Mouse (Mus musculus) olfactory bulb, adult 2 months (tissue): ENCODE data around the gene Thada. TPM values are rescaled to one million over a fixed set of nuclear protein-coding genes. Genes with fewer than 3 reads are reported as not detected.

Experiments
- H3K27ac ChIP-seq: fragments of 200-500 bp; 2 replicates; pipeline ENCODE4 v1.5.1; 2012; ENCODE audit warnings: low read depth, low read length; ENCODE audit not compliant: insufficient read depth
- H3K4me1 ChIP-seq: fragments of 200-500 bp; 2 replicates; pipeline ENCODE4 v1.6.1; 2012; ENCODE audit warnings: low read length; ENCODE audit not compliant: control insufficient read depth, insufficient read depth
- H3K4me3 ChIP-seq: fragments of 200-500 bp; 2 replicates; pipeline ENCODE4 v1.5.1; 2012; ENCODE audit warnings: mild to moderate bottlenecking, low read depth, low read length, moderate library complexity; ENCODE audit not compliant: insufficient read depth
- CTCF ChIP-seq: fragments of 200-500 bp; IDR thresholded peaks from 2 replicates; pipeline ENCODE4 v1.5.1; 2012; ENCODE audit warnings: low read depth, mild to moderate bottlenecking, low read length, moderate library complexity; ENCODE audit not compliant: insufficient read depth
- POLR2A ChIP-seq: fragments of 200-500 bp; IDR thresholded peaks from 2 replicates; pipeline ENCODE4 v1.6.1; 2012; ENCODE audit warnings: mild to moderate bottlenecking, low read depth, low read length, moderate library complexity; ENCODE audit not compliant: insufficient read depth
- WGBS: fragments of 180-500 bp; shearing (Covaris S2); methylation state at CpG from one replicate; pipeline ENCODE4 v1.1.7; 2018; 5-methylcytosine and 5-hydroxymethylcytosine counted together
- polyA plus RNA-seq: library from polyadenylated mRNA; stranded (reverse); fragments of >200 nt; gene quantifications from 2 replicates; pipeline ENCODE4 v1.2.4, GENCODE M21; 2012; ENCODE audit warnings: low replicate concordance; ENCODE audit not compliant: missing spikeins, insufficient read depth, insufficient read length

The Thada gene
- polyA plus RNA-seq, 1 experiment: not detected

DNA sequence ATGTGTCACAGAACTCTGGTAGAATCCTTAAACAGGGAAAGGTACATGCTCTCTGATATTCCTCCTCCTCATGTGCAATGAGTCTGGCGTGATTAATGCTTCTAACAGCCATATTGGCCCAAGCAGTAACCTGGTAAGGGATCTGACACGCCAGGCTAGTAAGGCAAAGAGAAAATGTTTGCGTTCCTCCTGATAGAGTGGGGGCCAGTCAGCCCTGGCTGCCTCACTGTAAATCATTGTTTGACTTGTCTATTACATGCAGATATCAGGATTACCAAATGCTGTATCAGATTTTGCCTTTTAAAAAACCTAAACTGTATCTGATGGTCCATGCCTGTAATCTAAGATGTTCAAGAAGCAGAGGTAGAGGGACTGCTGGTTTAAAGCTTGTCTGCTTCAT lies 252.5 kb downstream of the Thada start:
- no peak for TF ChIP-seq POLR2A
- no peak for TF ChIP-seq CTCF
- Histone ChIP-seq H3K4me1 (no peaks in the 10 kb centered on the region), H3K27ac (no peak overlapping the region), H3K4me3 (no peak overlapping the region)
- 97% methylated on average over 3 of the region's 3 CpGs for WGBS

- no peak for TF ChIP-seq CTCF
- TF ChIP-seq POLR2A: no peak
- 96% methylated on average over 3 of the region's 3 CpGs for WGBS
- Histone ChIP-seq H3K4me1 (no peaks in the 10 kb centered on the region), H3K27ac (no peak overlapping the region), H3K4me3 (no peak overlapping the region)
Observed at GRCm38 (mm10) chr17:84207611-84208010, 258.4 kb downstream of the Thada start.

DNA sequence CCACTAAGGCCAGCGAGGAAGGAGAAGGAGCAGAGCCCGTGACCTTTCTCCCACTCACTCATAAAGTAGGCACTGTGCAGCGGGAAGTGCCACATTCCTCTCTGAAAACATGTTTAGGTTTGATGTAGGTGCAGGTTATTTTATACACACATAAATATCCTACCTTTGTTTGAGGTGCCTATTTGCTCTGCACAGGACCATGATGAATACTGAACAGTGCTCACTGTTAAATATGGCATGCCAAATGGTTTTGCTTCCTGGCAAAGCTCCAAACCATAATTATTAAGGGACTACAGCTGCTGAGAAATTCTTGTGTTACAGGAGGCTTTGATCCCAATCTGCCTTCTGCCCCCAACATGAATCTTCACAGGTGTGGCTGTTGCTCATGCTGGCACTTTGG lies 259.8 kb downstream of the Thada start:
- no peak overlapping the region for H3K27ac ChIP-seq
- no peaks in the 10 kb centered on the region for H3K4me1 ChIP-seq
- 90% methylated on average over 3 of the region's 3 CpGs for WGBS
- H3K4me3 ChIP-seq: no peak overlapping the region
- no peak for TF ChIP-seq POLR2A

DNA sequence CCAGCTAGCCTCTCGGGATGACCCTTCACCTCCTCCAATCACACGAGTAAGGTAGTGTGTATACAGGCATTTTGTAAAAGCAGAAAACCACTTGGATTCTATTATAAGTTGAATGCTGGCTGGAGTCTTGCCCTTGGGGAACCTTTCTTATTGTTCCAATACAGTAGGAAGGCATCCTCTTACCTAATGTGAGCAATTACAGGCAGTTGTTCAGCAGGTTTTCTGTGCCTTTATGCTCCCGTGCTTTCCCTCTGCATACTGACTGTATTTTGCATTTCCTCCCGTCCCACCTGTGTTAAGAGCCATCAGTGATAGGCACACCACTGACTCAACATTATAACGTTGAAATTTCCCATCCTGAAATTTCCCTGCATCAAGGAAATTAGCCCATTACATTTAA lies 261.0 kb downstream of the Thada start:
- no peaks in the 10 kb centered on the region for H3K4me1 ChIP-seq
- no peak overlapping the region for H3K27ac ChIP-seq
- H3K4me3 ChIP-seq: no peak overlapping the region
- TF ChIP-seq CTCF: no peak
- TF ChIP-seq POLR2A: no peak
- 94% methylated on average over 5 of the region's 5 CpGs for WGBS

DNA sequence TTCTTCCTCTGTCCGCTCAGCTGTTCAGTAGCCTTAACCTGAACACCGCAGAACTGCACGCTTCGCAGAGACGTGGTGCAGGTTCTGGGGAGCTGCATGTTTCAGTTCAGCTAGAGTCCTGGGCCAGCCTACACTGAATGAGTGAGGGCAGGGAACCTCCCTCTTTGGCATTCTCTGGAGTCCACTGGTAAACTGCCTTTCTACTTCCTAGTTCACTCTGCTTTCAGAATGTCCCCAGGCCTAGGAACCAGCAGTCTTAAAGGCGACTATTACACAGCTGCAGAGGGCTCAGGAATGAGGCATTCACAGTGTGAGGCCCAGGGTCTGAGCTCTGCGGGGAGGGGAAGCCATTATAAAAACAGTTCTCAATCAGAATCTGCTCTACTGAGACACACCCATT lies 262.7 kb downstream of the Thada start:
- 72% methylated on average over 7 of the region's 7 CpGs for WGBS
- H3K4me3 ChIP-seq: no peak overlapping the region
- H3K27ac ChIP-seq: no peak overlapping the region
- H3K4me1 ChIP-seq: no peaks in the 10 kb centered on the region
- TF ChIP-seq POLR2A (no peak), CTCF (no peak)

GRCm38 (mm10) chr17:84201183-84201582 lies 264.8 kb downstream of the Thada start:
- H3K27ac ChIP-seq: no peak overlapping the region
- TF ChIP-seq CTCF (no peak), POLR2A (no peak)
- WGBS: over 99% methylated on average over 5 of the region's 5 CpGs
- H3K4me1 ChIP-seq: peaks cover 4% of the 10 kb centered on the region; the same call in 1 of the 2 replicates
- H3K4me3 ChIP-seq: no peak overlapping the region

GRCm38 (mm10) chr17:84197912-84198344 lies 268.1 kb downstream of the Thada start:
- no peak overlapping the region for H3K27ac ChIP-seq
- H3K4me1 ChIP-seq: peaks cover 4% of the 10 kb centered on the region; the same call in 1 of the 2 replicates
- H3K4me3 ChIP-seq: no peak overlapping the region
- TF ChIP-seq CTCF (no peak), POLR2A (no peak)
- WGBS: 91% methylated on average over 4 of the region's 4 CpGs

GRCm38 (mm10) chr17:84196329-84196728 lies 269.7 kb downstream of the Thada start:
- TF ChIP-seq CTCF (no peak), POLR2A (no peak)

GRCm38 (mm10) chr17:84195835-84196234 lies 270.2 kb downstream of the Thada start:
- peaks cover 4% of the 10 kb centered on the region; the same call in 1 of the 2 replicates for H3K4me1 ChIP-seq
- 98% methylated on average over 3 of the region's 3 CpGs for WGBS
- no peak overlapping the region for H3K27ac ChIP-seq
- no peak for TF ChIP-seq CTCF
- no peak for TF ChIP-seq POLR2A
- H3K4me3 ChIP-seq: no peak overlapping the region

More at GRCm38 (mm10) chr17:84196329-84196728, 269.7 kb downstream of the Thada start:
- Histone ChIP-seq H3K4me1 (peaks cover 4% of the 10 kb centered on the region; the same call in 1 of the 2 replicates), H3K4me3 (no peak overlapping the region), H3K27ac (no peak overlapping the region)

- no peak for TF ChIP-seq CTCF
- TF ChIP-seq POLR2A: no peak
- WGBS: 75% methylated on average over 4 of the region's 4 CpGs
- peaks cover 4% of the 10 kb centered on the region; the same call in 1 of the 2 replicates for H3K4me1 ChIP-seq
- no peak overlapping the region for H3K4me3 ChIP-seq
- H3K27ac ChIP-seq: no peak overlapping the region
Observed at GRCm38 (mm10) chr17:84195003-84195395, 271.0 kb downstream of the Thada start.

DNA sequence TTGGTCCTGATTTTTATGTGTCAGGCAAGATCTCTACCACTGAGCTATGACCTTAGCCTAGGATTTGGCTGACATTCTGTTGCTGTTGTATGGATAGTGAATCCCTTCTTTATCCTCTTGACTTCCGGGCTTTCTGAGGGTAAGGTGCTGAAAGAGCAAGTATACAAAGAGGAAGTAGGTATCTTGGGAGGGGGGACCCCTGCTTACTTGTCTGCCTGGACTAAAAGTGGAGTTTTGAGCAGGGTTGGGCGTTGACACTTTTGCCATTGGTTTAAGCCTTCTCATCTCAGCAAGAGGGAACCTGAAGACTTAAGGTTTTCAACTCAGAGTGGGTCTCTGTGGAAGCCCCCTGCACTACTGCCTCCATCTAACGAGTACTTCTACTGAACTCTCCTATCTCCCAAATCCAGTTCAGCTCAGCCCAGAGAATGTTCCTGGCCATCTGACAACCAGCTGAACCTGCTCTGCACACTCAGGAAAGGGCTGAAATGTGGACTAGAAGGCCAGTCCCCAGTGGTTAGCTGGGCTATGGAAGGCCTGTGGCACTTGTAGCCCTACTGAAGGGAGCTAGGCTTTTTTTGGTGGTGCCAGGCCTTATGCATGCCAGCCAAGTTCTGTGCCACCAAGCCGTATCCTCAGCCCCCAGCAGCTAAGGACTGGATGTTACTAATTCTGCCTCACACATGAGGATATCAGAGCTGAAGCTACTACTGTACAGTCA lies 271.6 kb downstream of the Thada start:
- Histone ChIP-seq H3K27ac (no peak overlapping the region), H3K4me3 (no peak overlapping the region), H3K4me1 (peaks cover 4% of the 10 kb centered on the region; the same call in 1 of the 2 replicates)
- no peak for TF ChIP-seq POLR2A
- no peak for TF ChIP-seq CTCF
- WGBS: 93% methylated on average over 4 of the region's 4 CpGs
